Mouse (Mus musculus) urinary bladder, postnatal 36 days (tissue): Measurements from ENCODE around the gene Hectd2.

ENCODE experiments used
- DNase-seq, 2 experiments: peaks; one replicate each; pipeline ENCODE4 v3.0.0; 2022; ENCODE audit warnings: low spot score in 2 of 2, mixed read lengths in 1 of 2

The Hectd2 gene

GRCm38 (mm10) chr19:36646132-36646828 is 91.8 kb downstream of the Hectd2 start:
- DNase-seq = peak; percentile 14 to 20

DNA sequence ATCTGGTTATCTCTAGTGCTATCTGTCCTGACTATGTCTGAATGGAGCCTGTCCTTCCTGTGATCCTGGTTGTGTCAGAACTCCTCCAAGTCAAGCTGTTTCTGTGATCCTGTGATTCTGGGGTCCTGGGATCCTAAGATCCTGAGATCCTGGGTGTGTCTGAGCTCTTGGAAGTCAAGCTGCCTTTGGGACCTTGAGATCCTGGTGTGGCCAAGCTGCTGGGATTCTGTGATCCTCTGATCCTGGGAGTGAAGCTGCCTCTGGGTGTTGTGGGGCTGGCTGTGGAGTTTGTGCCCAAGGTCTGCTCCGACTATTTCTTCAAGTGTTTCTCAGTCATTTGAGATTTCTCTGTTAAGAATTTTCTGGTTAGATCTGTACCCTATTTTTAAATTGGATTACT is 98.2 kb downstream of the Hectd2 start:
- DNase-seq = no peak

DNA sequence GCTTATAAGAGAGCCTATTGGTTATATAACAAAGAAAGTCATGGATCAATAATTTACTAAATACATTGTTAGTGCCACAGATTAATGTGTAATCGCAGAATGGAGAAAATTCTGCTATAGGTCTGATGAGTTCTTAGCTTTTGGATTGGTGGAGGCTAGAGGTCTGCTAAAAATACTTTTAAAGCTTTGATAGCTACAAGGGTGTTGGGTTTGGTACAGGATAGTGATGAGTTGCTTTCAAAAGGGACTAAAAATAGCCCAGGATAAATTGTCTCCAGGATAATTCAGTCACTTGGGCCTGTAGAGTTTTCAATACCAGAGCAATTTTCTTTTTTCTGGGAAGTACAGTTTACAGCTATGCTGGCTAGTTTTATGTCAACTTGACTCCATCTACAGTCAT is 108.3 kb downstream of the Hectd2 start:
- no peak for DNase-seq

DNA sequence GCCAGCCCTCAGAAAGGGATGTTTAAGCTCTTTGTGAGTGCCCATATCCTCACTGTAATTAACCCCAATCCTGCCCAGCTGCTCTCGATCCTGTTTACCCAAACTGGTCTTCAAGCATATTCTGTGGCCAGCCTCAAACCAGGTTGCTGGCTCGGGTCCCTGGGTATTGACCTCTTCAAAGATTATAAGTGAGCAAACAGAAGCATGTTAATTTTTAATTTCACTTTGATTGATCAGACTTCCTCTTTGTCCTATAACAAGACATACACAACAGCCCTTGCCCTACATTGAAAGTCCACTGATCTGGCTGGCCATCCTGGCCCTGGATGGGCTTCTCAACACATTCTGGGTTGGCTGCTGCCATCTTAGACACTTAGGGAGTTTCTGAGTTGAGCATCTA is 109.5 kb downstream of the Hectd2 start:
- DNase-seq = no peak

- DNase-seq = no peak
These were observed 110.0 kb downstream of the Hectd2 start for GRCm38 (mm10) chr19:36664417-36664816.

DNA sequence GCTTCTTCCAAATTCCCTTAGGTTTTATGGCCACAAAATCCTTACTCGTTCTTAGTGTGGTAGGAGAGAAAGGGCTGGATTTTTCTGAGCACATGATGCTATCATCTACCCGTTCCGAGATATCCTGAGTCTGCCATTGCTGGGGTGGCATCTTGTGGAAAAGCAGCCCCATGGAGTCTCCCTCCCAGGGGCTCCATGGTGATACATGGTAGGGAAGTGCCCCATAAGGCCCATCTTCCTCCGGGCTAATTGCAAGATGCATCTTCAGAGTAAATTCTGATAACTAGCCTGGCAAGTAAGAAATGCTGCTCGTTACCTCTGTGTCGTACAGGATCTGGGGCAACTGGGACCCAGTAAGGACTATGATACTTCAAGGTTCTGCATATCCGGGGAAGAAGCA is 110.8 kb downstream of the Hectd2 start:
- no peak for DNase-seq

- DNase-seq = no peak
These were observed 111.2 kb downstream of the Hectd2 start for GRCm38 (mm10) chr19:36665641-36666040.

DNA sequence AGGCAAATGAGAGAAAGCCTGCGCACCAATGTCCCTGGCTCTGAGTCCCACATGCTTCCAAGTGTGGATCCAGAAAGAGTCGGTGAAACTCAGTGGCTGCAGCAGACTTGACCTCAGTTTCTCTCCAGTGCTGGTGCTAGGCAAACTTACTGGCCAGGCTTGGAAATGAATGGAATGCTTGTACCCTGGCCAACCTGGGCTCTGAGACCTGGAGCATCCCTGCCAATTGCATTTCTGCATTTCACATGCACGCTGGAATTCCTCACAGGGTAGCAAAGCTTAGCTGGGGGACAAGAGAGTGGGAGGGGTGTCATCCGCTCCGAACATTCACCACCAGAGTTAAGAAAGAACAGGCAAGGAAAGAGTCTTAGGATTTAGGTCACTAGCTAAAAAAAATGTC is 112.0 kb downstream of the Hectd2 start:
- no peak for DNase-seq

DNA sequence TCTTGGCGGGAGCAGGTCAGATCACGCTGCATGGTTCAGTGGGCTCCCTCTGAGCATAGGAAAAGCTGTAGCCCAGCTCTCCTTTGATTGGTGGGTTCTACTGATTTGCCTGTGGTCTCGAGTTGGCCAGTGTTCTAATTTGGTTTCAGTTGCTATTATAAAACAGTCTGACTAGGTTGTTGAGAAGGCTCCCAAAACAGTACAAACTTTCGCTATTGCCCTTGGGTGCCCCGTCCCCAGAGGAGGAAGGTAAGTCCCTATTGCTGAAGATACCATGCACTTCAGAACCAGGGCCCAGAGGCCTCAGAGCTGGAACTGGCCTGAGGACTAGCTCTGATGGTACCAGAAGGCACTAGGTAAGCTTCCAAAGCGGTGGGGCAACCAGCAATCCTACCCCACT is 112.9 kb downstream of the Hectd2 start:
- no peak for DNase-seq

GRCm38 (mm10) chr19:36668098-36668497 is 113.7 kb downstream of the Hectd2 start:
- DNase-seq = no peak

GRCm38 (mm10) chr19:36668881-36669639 is 114.6 kb downstream of the Hectd2 start:
- no peak for DNase-seq

DNA sequence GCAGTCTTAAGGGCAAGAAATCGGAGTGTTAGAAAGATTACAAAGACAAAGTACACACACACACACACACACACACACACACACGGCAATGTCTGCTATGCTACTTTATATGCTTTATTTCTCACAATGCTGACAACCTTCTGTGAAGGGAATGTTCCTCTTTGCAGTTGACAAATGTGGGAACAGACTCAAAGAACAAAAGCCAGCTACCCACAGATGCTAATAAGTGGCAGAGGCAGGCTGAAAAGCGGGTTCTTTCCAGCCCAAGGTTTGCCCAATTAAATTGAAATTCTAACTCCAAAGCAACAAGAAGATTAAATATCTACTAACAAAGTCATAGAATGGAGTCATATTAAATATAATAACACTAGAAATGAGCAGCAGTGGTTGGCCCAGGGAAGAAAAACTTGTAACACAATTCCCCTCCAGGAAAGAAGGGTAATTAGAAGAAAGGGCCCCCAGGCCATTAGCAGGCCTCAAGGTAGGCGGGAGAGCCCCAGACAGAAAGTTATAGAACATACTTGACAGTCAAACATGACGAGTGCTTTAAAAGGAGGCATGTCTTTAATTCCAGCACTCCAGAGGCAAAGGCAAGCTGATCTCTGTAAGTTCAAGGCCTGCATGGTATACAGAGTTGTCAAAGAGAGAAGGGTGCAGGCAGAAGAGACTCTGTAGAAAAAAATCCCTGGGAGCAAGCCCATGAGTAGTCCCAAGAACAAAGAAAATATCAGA is 115.4 kb downstream of the Hectd2 start:
- DNase-seq = no peak
